Mouse (Mus musculus): ENCODE data around the gene B3gnt3.
"Not testable (repeated sequence)": the region's sequence is repeated elsewhere in the genome, so short reads cannot be mapped to it uniquely, and the experiment has no call there.

The B3gnt3 gene

GRCm38 (mm10) chr8:71709800-71710446 lies 8.3 kb upstream of the B3gnt3 start:
- peak; percentile 91 for DNase-seq

DNA sequence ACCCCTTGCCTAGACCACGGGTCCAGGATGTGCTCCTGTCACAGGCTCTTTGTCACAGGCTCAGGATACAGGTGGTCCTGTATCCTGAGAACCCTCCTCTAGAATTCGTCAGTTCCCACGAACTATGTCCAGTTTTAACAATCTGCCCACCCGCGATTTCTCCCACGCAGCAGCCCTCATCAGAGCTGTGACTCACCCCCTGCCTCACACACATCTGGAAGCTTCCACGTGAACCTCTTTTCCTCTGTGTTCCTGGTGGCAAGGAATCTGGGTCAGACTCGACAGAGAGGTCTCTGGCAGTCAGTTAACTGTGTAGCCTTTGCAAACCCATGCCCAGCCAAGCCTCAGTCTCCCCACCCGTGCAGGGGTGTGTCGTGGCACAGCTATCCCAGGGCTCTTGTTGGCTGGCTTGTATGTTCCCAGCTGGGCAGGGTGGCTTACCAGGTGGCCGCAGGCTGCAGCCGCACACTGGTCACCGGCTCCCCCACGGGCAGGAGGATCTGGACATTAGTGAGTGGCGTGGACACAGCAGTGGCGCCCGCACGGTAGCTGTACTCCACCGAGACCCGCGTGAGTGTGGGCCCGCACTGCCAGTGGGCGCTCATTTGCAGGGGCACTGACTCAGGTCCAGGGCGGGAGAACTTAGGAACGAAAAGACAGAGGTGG lies 7.7 kb upstream of the B3gnt3 start:
- DNase-seq = no peak

- DNase-seq = peak; percentile 44
These were observed 6.3 kb upstream of the B3gnt3 start for GRCm38 (mm10) chr8:71707874-71708273.

- DNase-seq = not testable (repeated sequence)
These were observed 1.8 kb upstream of the B3gnt3 start for GRCm38 (mm10) chr8:71703400-71703799.

- no peak for DNase-seq
These were observed 1.3 kb upstream of the B3gnt3 start for GRCm38 (mm10) chr8:71702923-71703322.

DNA sequence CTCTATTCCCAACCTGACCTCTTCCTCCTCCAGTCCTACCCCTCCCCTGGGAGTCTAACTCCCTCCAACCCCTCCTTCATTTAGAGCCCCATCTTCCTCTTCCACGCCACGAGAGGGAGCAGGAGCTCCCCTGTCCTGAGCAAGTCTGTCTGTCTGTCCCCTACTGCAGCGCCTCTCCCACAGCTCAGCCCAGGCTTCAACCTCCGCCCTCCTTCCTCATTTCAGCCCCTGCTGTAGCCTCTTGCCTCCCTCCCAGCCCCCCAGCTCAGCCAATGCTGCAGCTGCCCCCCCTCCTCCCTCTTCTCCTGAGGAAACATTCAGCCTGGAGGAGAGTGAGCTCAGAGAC lies 471 bp upstream of the B3gnt3 start:
- no peak for DNase-seq

DNA sequence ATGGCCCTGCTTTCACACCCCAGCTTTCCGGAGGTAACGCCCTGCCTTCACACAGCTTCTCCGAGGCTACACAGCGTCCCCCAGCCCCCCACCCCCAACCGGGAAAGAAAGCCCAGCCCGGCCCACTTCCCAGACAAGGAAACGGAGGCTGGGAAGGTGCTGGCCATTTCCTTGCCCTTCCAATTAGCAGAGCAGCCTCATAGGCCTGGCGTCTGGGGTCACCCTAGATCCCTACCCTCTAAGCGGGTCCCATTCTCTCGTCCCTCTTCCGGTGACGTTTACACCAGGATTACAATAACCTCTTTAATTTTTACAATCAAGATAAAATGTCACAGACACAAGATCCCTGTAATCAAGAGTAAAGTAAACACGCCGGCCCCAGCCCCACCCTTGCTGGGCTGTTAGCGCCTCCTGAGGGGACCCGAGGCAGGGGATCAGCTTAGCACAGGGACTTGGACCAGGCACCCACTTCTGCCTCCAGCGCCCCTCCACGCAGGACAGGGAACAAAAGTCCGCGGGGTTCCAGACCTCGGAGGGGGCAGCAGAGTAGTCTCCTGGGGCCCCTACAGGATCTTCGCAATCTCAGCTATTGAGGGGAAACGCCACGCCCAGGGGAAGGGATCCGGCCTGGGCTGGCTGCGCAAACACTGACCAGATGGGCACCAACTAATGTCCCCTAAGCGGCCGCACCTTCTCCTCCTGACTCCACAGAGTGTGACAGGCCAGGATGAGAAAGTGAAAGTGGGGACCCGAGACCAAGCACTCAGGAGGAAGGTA lies 908 bp downstream of the B3gnt3 start:
- DNase-seq = no peak

- not testable (repeated sequence) for DNase-seq
These were observed 6.1 kb downstream of the B3gnt3 start for GRCm38 (mm10) chr8:71695456-71695855.

DNA sequence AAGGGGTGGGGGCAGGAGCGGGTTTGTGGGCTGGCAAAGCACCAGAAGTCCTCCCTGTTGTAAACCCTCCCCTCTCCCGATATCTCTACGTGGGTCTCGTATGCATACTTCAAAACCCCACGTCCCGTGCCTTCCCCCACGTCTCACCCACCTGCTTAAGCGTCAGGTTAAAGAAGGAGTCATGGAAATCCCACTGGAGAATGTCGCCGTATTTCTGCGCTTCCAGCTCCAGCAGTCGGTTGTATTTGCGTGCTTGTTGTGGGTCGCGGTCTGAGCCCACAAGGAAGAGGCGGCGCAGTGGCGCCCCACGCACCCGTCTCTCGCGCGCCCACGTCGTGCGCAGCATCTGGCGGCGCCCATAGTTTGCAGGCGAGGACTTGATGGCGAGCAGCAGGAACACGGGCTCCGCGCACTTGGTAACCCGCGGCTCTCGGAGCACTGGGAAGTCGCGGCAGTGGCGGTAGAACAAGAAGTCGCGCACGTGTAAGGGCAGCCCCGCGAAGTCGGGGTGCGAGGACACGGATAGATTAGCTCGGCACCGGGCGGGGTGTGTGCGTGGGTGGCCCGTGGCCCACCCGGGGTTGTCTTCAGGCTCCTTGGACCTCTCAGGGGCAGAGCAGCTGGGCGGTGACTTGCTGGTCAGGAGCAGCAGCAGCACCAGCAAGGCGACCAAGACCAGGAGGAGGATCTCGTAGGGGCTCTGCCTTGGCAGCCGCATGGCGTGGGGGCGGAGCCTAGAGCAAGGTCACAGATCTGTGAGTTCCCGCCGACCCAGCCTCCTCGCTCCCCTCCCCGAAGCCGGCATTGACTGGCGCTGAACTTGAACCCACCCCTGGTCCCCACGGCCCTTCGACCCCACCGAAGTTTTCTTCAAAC lies 8.2 kb downstream of the B3gnt3 start:
- DNase-seq = peak; percentile 15

DNA sequence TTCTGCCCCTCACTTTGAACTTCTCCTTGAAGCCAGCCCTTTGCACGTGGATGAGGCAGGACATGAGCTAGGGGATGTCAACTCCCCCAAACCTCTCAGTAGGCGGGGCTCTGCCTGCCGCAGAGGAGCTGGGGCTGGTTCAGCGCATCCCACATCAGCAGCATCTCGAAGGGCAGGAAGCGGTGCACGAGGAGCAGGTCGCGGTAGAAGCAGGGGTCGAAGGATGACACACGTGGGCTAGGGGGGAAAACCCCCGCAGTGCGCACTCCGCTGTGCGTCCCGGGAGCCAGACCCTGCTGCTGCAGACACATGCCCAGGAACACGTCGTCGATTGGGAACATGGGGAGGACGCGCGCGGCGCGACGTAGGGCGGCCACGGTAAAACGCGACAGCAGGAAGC lies 9.1 kb downstream of the B3gnt3 start:
- DNase-seq = peak; percentile 5

GRCm38 (mm10) chr8:71689028-71689427 lies 12.6 kb downstream of the B3gnt3 start, which contains the start of gene Insl3:
Gene Insl3 (plus strand): TSS chr8:71689214.
- no peak for DNase-seq

- peak; percentile 5 for DNase-seq
These were observed 14.0 kb downstream of the B3gnt3 start for GRCm38 (mm10) chr8:71687616-71688015.

DNA sequence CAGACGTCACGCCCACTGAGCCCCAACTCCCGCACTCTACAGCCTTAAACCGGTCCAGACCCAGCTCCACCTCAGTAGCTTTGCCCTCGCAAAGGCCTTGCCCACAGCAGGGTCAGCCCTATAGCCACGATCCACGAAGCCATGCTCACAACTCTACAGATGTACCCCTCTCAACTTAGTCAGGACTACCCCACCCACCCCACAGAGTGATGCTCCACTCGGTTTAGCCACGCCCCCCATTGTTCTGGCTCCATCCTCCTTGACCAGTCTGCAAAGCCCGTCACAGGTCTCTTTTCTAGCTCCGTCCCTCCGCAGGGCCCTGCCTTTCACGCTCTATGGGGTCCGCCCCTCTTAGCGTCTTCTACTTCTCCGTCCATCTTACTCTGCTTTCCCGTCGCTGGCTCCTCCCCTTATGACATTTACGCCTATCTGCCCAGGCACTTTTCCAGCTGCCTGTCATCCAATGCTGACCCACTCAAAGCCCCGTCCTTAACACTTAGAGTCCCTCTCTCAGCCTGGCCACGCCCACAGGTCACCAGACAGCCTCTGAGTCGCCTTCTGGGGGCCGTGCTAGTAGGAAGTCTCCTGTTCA lies 15.3 kb downstream of the B3gnt3 start:
- DNase-seq = peak; percentile 38

- DNase-seq = peak; percentile 15
These were observed 16.0 kb downstream of the B3gnt3 start for GRCm38 (mm10) chr8:71685573-71685972.

DNA sequence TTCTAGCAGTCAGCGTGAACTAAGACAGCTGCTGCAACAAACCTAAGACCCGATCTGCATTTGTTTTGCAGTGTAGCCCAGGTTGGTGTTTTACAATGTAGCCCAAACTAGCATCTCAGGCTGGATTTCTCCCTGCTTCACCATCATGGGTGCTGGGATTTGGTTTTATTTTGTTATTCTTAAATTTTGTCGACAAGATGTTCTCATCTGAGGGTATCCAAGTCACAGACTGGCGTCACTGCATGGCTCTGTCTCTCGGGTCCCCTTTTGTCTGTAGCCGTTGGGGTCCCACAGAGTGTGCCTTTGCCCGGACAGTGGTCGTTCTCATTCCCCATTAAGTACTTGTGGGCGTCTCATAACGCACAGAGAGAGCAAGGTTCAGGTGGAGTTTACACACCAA lies 16.9 kb downstream of the B3gnt3 start:
- DNase-seq = no peak

GRCm38 (mm10) chr8:71682832-71683231 lies 18.8 kb downstream of the B3gnt3 start:
- peak; percentile 19 for DNase-seq

DNA sequence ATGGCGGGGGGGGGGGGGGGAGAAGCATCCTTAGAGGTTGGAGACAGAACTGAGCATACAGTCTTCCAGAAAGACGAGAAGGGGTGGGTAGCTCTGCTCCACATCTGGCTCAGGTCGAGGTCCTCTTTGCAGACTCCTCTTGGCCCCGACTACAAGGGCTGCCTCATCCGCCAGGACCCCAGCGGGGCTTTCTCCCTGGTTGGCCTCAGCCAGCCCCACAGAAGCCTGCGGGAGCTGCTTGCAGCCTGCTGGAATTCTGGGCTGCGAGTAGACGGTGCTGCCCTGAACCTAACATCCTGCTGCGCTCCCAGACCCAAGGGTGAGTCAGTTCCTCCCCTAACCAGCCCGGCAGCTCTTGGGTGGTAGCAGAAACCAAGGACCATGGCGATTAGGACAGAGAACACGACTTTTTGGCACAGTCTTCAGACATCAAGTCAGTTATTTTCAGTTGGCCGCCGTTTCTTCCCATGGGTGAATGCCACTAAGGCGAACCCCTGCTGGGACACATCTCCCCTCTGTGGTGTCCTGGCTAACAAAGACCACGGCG lies 20.1 kb downstream of the B3gnt3 start:
- DNase-seq = peak; percentile 37

GRCm38 (mm10) chr8:71680471-71680870 lies 21.1 kb downstream of the B3gnt3 start:
- DNase-seq = peak; percentile 43

GRCm38 (mm10) chr8:71679550-71680168 lies 21.9 kb downstream of the B3gnt3 start:
- DNase-seq = peak; percentile 73

GRCm38 (mm10) chr8:71679116-71679515 lies 22.5 kb downstream of the B3gnt3 start:
- peak; percentile 61 for DNase-seq

DNA sequence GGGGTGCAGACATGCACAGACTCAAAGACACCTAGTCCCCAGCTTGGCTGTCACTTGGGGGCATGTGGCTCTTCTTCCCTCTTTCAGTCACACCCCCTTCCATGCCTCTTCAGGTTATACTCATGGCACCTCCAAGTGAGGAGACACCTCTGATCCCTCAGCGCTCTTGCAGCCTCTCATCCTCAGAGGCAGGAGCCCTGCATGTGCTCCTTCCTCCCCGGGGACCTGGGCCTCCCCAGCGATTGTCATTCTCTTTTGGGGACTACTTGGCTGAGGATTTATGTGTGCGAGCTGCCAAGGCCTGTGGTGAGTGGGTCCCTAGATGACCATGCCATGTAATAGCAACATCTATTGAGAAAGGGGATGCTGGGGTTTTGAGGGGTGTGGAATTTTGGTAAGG lies 23.4 kb downstream of the B3gnt3 start:
- peak; percentile 55 for DNase-seq

GRCm38 (mm10) chr8:71677555-71677954 lies 24.0 kb downstream of the B3gnt3 start:
- DNase-seq = peak; percentile 39
